Mouse (Mus musculus) heart, adult 8-10 months (tissue): ENCODE data around the gene Grin3b. TPM values are rescaled to one million over a fixed set of nuclear protein-coding genes. Genes with fewer than 3 reads are reported as not detected.
A peak's percentile ranks its signal among the peaks of the same experiment; 100 is the strongest.

Experiments
- DNase-seq: peaks from one replicate; pipeline ENCODE4 v3.0.0; 2022; ENCODE audit warnings: low spot score
- total RNA-seq, 4 experiments: library from RNA; stranded (reverse); gene quantifications; 2 replicates each; pipeline ENCODE4 v1.2.4; 2022

Gene Grin3b
- total RNA-seq, 4 experiments from 2014 or later = 0.37 to 0.85 (median 0.63) TPM

DNA sequence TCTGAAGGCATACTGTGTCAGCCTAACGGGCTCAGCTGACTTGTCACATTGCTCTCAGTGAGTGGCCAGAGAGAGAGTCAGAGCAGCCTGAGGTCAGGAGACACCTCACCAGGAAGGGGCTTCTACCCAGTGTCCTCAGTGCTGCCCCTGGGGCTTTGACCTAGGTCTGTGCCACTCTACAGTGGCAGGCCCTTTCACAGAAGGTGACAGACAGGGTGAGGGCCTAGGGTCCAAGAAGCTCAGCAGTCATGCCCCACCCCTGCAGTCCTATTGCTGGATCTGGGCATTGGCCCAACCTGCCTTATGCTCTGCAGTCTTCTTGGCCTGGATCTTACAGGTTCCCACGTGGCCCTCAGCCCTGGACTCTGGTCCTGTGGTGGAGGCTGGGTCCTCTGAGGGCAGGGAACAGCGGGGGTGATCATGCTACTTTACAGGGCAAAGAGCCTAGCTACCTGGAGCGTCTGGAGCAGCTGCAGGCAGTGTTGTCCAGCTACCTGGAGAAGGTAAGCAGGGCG, 3.6 kb upstream of the Grin3b start:
- peak; percentile 68 for DNase-seq

DNA sequence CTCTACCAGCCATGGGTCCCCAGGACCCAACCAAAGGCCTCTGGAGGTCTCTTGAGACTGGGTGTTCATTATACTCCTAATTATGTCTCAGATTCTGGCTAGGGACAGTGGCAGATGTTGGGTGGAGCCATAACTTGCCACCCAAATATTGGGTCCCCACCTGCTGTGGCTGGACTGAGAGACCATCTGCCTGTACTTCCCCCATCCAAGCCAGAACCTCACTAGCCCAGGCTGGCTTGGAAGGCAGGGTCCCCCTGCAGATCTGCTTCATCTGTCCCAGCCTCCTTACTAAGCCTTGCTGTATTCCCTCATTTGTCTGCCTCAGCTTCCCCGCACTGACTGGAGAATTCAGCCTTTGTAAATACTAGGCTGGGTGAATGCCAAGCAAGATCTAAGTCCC, 2.3 kb upstream of the Grin3b start:
- no peak for DNase-seq

DNA sequence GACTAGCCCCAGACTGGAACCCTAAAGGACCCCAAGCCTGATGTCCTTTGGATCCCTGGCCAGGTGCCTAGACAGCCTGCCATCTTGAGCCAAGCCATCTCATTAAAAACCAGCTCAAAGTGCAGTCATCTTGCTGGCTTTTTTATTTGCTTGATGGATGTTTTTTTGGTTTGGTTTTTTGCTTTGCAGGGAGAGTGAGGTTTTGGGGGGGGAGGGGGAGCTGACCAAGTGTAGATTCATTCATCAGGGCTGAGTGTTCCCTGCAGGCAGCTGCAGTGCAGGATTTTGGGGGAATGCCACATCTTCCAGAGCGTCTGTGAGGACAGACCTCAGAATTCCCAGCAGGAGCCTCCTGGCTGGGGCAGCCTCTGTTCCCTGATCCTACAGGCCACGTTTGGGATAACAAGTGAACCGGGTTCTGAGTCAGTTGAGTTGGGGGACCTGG, 1.4 kb upstream of the Grin3b start:
- no peak for DNase-seq

DNA sequence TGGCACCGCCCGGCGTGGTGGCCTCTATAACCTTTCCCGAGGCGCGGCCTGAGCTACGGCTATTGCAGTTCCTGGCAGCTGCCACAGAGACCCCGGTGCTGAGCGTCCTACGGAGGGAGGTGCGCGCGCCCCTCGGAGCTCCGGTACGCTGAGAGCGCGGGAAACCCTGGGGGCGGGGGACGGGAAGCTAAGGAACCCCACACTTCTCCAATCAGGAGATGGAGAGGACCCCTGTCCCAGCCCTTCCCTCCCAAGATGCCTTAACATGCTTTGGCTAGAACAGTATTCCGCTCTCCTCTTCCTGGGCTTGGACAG, 625 bp downstream of the Grin3b start:
- DNase-seq = no peak

DNA sequence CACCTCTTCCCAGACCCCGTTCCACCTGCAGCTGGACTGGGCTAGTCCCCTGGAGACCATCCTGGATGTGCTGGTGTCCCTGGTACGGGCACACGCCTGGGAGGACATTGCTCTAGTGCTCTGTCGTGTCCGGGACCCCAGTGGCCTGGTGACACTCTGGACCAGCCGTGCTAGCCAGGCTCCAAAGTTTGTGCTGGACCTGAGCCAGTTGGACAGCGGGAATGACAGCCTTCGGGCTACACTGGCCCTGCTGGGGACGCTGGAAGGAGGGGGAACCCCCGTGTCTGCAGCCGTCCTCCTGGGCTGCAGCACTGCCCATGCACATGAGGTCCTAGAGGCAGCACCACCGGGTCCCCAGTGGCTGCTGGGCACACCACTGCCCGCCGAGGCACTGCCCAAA, 2.3 kb downstream of the Grin3b start:
- DNase-seq = no peak

DNA sequence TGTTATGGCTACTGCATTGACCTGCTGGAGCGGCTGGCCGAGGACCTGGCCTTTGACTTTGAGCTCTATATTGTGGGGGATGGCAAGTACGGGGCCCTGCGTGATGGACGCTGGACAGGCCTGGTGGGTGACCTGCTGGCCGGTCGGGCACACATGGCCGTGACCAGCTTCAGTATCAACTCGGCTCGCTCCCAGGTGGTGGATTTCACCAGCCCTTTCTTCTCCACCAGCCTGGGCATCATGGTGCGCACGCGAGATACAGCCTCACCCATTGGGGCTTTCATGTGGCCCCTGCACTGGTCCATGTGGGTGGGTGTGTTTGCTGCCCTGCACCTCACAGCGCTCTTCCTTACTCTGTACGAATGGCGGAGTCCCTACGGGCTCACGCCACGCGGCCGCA, 3.6 kb downstream of the Grin3b start:
- no peak for DNase-seq

DNA sequence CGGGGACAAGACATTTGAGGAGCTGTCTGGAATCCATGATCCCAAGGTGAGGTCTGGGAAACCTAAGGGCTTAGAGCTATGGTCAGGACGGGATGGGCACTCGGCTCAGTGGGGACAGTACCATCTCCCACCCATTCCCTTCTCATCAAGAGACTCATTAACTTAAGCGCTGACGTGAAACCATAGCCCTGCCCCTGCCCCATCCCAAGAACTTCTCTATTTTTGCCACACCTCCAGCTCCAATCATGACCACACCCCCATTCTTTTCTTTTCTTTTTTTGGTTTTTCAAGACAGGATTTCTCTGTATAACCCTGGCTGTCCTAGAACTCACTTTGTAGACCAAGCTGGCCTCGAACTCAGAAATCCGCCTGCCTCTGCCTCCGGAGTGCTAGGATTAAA, 4.2 kb downstream of the Grin3b start:
- DNase-seq = no peak

DNA sequence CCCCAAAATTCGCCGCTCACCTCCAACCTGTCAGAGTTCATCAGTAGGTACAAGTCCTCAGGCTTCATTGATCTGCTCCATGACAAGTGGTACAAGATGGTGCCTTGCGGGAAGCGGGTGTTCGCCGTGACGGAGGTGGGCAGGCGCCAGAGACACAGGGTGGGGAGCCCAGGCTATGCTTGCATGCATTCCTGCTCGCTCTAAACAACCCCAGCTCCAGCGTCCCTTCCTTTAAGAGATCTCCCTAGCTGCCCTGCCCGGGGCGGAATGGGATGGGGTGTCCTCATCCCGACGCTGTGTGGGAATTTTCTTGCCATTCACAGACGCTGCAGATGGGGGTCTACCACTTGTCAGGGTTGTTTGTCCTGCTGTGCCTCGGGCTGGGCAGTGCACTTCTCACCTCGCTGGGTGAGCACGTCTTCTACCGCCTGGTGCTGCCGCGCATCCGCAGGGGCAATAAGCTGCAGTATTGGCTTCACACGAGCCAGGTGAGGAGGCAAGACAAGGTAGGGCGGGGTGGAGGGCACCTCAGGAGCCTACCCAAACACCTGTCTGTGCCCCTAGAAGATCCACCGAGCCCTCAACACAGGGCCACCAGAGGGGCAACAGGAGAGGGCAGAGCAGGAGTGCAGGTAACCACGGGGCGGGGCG, 5.7 kb downstream of the Grin3b start:
- DNase-seq = no peak

DNA sequence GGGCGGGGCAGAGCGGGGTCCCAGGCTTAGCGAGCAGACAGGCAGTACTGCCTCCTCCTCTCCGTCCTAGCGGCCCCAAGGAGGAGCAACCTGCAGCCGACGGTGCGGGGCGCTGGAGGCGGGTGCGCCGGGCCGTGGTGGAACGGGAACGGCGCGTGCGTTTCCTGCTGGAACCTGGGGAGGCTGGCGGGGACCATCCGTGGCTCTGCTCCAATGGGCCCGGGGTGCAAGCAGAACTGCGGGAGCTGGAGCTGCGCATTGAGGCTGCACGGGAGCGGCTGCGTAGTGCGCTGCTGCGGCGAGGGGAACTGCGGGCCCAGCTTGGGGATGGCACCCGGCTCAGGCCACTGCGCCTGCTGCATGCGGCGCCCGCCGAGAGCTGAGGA, 6.2 kb downstream of the Grin3b start:
- no peak for DNase-seq

DNA sequence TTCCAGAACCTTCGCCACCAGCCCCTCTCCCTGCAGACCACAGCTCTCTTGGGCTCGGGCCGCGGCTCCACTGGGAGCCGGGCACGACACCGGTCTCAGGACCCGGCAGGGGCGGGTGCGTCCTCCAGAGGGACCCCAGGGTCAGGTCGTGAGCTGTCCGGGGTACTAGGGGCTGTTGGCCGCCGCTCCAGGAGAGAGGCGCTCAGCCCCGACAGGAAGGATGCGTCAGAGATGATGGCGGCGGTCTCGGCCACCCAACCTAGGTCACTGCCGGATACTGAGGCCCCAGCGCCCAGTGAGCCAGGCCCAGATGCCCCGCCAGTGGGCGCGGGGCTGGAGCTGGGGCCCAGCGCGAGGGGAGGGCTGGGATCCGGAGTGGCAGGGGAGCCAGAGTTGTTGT, 6.8 kb downstream of the Grin3b start:
- no peak for DNase-seq

DNA sequence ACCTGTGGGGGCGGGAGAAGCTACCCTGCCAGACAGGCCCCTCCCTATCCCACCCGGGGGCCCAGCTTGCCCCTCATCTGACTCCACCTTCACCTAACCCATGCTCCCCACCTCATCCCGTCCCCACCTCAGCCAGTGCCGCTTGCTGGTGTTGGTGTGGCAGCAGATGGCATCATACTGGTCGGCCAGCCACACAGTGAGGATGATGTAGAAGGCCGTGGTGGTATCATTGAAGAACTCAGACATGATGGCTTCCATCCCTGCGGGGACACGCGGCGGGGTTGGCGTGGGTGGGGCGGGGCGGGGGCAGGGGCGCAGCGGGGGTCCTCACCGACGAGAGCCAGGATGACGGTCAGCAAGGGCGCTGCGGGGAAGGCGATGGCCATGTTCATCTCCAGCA, 7.5 kb downstream of the Grin3b start:
- DNase-seq = no peak

DNA sequence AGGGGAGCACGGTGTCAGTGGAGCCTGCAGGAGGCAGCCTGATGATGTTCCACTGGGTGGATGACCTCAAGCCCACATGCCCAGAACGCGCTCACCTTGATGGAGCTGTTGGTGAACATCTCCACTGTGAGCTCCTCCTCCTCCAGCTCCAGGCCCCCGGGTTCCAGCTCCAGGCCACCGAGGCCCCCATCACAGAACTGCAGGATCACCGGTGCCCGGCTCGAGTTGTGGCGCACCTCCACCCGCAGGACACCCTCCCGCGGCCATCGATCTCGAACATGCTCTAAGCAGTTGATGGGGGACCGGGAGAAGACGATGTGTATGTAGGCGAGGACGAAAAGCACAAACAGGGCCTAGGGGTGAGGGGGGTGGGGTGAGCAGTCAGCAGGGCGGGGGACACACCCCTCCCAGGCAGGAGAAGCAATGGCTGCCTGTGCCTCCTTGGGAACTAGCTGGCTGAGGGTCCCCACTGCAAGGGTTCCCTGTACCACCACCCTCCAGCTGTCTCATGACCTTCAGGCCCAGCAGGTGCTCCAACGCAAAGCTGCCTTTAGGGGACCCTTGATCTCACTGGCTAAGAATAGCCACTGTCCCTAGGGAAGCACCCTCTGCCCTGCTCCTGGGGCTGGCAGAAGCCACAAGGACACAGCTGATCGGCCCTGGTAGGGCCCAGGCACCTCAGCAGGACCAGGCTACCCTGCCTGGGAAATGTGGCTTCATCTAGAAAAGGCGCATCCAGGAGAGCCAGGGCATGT, 9.1 kb downstream of the Grin3b start:
- DNase-seq = no peak

DNA sequence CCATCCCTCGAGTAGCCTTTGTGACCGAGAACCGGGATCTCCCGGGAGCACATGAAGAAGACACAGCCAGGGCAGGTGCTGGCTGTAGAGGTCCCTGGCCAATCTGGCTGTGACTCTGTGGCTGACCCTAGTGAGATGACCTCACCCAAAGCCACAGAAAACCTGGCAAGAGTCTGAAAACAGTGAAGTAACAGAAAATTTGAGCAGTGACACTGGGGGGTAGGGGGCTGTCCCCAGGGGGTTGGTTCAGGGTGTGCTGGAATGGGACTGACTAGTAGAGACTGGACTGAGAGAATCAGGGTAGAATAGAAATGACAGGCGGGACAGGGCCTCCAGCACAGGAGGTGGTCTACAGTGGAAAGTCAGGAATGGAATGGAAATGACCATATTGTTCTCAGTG, 12.7 kb downstream of the Grin3b start:
- no peak for DNase-seq

DNA sequence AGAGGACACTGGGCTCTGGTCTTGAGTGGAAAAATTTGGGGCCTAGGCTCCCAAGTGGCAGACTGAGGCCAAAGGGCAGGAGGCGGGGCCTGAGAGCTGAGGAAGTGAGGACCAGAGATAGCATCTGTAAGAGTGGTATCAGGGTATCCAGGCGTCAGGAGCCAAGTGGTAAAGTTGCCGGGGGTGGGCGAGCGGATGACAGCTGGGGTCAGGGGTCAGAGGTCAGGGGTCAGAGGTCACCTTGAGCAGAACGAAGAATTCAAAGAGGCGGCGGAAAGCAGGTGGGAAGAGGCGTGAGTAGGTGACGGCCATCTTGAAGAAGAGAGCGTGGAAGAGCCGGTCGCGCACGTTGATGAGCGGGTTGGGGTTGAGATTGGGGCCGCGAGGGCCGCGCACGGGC, 13.2 kb downstream of the Grin3b start:
- peak; percentile 60 for DNase-seq

DNA sequence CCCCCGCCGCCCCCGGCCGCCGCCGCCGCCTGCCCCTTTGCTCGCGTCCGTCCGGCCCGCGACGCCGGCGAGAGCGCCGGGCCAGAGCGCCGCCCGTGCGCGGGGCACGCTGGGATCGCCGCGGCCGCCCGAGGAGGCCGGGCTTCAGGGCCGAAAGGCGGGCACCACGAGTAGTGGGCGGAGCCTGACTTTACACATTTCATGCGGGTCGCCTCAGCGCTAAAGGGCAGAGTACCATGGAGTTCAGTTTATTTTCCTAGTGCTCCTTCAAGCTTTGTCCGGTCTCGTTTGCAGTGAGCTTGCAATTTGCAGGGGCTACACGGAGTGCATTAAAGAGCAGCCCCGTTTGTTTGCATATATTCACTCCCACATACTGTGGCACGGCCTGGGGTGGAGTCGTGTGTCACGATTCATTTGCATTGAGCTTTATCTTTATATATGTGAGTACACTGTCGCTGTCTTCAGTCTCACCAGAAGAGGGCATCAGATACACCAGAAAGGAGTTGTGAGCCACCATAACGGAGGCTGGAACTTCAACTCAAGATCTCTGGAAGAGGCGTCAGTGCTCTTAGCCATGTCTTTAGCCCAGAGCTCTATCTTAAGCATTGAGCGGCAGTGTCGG, 13.8 kb downstream of the Grin3b start, which contains the start of gene Tmem259:
Tmem259 (minus strand) TSS at position 136 of the 622 bp plus-strand sequence.
- peak; percentile 82 for DNase-seq

DNA sequence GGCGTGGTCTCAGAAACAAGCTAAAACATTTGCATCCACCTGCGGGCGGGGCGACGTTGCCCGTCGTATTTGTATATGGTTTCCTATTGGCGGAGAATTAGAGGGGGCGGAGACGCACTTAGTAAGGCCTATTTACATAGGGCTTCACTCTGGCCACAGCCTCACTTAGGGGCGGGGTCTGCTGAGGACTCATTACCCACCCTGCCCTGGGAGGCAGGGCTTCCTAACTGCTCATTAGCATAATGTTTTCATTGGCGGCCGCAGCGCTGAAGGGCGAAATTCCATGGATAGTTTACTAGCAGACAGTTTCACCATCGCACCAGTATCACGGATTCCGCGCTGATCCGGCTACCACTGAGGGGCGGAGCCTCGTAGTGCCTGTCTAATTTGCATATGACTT, 14.4 kb downstream of the Grin3b start:
- DNase-seq = peak; percentile 98

DNA sequence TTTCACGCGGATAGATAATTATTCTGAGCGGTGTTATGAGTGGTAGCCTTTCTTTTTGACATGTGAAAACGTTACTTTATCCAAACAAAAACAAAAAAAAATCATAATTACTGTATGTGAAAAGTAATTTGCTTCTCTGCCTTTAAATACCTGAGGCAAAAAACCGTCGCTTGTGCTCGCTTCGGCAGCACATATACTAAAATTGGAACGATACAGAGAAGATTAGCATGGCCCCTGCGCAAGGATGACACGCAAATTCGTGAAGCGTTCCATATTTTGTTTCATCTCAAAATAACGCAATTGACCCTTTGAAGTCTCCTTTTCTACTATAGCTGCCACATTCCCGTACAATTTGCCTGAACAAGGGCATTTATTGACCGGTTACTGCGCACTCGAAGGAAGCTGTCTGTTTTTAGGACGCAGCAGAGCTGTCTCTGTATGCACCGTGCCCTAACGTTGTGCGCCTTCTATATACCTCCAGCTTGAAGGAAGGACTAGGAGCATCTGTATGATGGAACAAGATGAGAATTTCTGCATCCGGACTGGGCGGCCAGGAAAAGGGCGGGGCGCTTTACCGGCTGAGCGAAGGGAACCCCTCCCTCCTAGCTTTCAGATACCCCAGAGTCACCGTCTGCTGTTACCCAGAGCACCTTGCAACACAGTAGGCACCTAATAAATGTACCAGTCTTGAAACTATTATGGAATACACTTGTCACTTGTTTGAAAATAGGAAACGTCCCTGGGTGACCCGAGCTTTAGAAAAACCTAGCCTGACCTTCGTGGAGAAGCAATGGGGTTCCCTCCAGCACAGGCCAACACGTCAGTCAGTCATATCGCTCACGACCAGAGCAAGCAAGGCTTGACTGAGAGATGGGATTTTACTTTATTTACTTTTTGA, 15.1 kb downstream of the Grin3b start:
- DNase-seq = peak; percentile 80

DNA sequence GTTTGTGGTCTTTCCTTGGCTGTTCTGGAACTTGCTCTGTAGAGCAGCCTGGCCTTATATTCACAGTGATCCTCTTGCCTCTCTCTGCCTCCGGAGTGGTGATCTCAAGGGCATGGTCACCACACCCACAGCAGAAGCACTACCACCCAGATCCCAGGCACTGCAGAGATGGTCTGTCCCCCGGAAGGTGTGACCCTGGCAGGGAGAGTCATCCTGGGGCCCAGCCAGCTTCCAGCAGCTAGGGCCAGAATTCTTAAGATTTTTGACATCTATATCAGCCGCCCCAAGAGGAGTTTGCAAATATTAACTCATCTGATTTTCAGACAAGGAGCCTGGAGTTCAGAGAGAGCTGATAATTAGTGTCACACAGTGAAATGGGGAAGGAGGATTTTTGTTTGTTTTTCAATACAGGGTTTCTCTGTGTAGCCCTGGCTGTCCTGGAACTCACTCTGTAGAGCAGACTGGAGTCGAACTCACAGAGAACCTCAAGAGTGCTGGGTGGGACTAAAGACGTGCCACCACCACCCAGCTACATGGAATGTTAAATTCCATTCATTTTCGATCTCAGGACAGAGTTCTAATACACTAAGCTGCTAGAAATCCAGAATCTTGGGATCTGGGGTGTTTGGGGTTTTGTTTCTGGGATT, 15.8 kb downstream of the Grin3b start:
- peak; percentile 43 for DNase-seq

DNA sequence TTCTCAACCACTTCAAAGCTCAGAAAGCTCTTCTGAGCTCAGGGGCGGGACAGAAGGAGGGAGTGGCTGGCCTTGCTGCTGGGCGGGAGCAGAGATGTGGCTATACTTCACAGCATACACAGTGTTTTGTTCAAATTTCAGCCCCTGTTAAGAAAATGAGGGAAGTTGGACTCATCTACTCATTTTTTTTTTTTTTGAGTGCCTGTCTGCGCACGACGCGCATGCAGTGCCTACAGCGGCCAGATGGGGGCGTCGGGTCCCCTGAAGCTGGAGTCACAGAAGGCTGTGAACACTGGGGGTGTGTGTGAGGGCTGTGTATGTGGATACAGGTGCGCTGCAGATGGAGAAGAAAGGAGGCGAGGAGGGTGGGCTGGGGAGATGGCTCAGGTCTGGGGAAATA, 16.4 kb downstream of the Grin3b start:
- DNase-seq = peak; percentile 83

DNA sequence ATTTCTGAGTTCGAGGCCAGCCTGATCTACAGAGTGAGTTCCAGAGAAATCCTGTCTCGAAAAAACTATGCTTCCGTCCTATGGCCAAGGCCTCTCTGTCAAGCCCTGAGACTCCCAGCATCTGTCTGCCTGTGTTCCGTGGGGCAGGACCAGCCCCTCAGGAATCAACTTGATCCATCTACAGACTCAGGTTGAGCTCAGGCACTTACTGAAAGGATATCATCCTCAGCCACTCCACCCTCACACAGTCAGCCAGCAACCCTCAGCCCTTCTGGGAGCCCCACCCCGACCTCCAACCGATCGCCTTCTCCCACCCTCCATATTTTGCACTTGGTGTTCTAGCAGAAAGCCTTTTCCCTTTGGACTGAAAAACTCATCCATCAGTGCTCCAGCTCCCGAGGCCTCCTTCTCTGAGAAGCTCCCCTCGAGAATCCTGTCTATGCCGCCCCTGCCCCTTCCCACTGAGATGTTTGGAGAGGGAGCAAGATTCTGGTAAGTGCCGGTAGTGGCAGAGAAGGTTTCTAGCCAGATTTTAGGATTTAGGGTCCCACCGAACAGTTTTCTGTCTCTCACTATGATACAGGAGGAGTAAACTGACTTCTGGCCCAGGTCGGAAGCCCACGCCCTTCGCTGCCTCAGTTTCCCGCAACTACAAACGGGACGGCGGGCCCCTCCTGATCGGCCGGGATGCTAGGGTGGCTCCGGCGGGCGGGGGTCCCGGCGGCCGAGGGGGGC, 17.4 kb downstream of the Grin3b start:
- DNase-seq = peak; percentile 28
